Mouse (Mus musculus) effector memory CD4-positive, alpha-beta T cell, adult 5 months (primary cell): ENCODE measurements around the gene Olfr1302. TPM values are rescaled to one million over a fixed set of nuclear protein-coding genes. Genes with fewer than 3 reads are reported as not detected.

Source experiments
- polyA plus RNA-seq: library from polyadenylated mRNA; unstranded; fragments of 100-300 nt; shearing (Covaris generic); gene quantifications from one replicate; pipeline ENCODE4 v1.2.1, GENCODE M21; 2017

The Olfr1302 gene
- not detected for polyA plus RNA-seq

GRCm38 (mm10) chr2:111777129-111777528 is at the start of gene Olfr1302:
Olfr1302 (plus strand) TSS chr2:111777429.

GRCm38 (mm10) chr2:111750706-111751105 is 26.5 kb upstream of the Olfr1302 start, which contains the start of gene Olfr1301:
Olfr1301 (plus strand) TSS chr2:111751006.

GRCm38 (mm10) chr2:111820240-111820639 is 43.0 kb downstream of the Olfr1302 start, which contains the start of gene Olfr1303:
Olfr1303 (minus strand) TSS chr2:111820340.

Other genes with a start within 250 kb of the Olfr1302 start
- gene Olfr1294, start 237.1 kb upstream of the Olfr1302 start, polyA plus RNA-seq = not detected
- gene Olfr1295, start 207.7 kb upstream of the Olfr1302 start, polyA plus RNA-seq = not detected
- not detected for gene Olfr1297, start 150.9 kb upstream of the Olfr1302 start, polyA plus RNA-seq
- gene Olfr1298, start 128.2 kb upstream of the Olfr1302 start, polyA plus RNA-seq = not detected
- gene Olfr1299, start 116.0 kb upstream of the Olfr1302 start, polyA plus RNA-seq = not detected
- gene Olfr1301, start 26.4 kb upstream of the Olfr1302 start, polyA plus RNA-seq = not detected
- not detected for gene Olfr1303, start 42.9 kb downstream of the Olfr1302 start, polyA plus RNA-seq
- not detected for gene Olfr1305, start 99.7 kb downstream of the Olfr1302 start, polyA plus RNA-seq
- not detected for gene Olfr1306, start 138.8 kb downstream of the Olfr1302 start, polyA plus RNA-seq
- 0.07 TPM for gene Olfr1307, start 172.0 kb downstream of the Olfr1302 start, polyA plus RNA-seq
- not detected for gene Olfr1308, start 187.5 kb downstream of the Olfr1302 start, polyA plus RNA-seq
- gene Olfr1309, start 212.9 kb downstream of the Olfr1302 start, polyA plus RNA-seq = not detected
- not detected for gene Olfr1310, start 235.3 kb downstream of the Olfr1302 start, polyA plus RNA-seq
- gene Olfr1311, start 247.0 kb downstream of the Olfr1302 start, polyA plus RNA-seq = not detected